Mouse (Mus musculus): ENCODE data around the gene Gm20422.

Gm20422 gene

DNA sequence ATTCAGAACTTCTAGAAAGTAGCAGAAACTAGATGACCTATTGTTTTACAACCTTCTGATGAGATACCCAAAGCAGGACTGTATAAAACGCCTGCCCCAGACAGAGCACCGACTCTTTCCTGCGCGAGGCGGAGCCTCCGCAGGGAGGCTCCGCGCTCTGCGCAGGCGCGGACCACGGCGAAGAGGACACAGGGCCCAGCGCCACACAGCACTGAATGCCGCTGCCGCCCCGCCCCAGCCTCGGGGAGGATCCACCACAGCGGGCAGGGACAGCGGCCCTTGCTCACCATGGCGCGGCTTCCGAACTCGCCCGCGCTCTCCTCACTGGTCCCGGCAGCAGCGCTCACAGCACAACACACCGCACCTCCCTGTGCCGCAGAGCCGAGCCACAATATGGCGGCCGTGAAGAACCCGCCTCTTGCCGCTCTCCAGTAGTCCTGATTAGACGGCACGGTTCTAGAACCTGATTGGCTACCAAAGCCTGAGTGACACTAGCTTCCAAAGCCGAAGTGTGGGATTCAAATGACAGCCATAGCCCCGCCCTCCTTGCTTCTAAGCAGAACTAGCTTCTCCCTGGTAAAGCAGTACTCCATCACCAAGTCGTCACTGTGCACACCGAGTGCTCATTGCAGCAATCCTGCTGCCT lies at the start of gene Gm20422:
TSS of gene Gm20422 (minus strand) at position 384 of the 646 bp plus-strand sequence.
- peak; percentile 95 for DNase-seq

GRCm38 (mm10) chr8:69822386-69823191 lies 47.9 kb upstream of the Gm20422 start, which contains the start of gene Lpar2:
Gene Lpar2 (plus strand): TSS chr8:69822429.
- peak; percentile 75 for DNase-seq

- DNase-seq = peak; percentile 55
Measured at GRCm38 (mm10) chr8:69821971-69822385, 47.3 kb upstream of the Gm20422 start.

DNA sequence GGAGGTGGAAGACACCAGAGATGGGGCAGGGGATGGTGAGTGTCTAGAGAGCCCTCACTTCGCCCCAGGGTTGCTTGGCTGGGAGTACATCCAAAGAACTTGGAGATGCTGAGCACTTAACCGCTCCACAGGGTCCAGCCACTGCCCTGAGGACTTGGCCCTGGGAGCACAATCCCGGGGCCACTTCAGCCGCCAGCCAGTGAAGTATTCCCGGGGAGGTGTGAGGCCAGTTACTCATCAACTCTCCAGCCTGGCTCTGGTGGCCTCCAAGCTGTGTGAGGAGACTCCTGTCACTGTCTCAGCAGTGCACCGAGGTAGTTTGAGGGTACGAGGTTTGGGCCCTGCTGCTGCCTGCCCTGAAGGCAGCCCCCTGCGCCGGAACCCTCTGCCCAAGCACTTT lies 45.8 kb upstream of the Gm20422 start:
- DNase-seq = peak; percentile 87

DNA sequence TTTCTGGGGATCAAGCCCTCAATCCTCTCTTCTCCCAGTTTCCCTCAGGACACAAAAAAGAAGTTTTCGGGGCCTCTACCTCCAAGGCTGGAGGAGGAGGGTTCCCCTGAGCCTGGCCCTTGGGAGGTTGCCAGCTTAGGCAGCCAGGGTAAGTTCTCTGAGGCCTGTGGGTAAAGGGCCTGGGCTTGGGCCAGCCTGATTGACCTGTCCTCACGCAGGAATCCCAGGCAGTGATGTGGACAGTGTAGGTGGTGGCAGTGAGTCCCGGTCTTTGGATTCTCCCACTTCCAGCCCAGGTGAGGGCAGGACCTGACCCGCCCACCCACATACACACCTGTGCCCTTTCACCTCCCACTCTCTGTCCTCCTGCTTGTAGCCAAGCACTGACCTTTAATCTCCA lies 40.7 kb upstream of the Gm20422 start:
- DNase-seq = peak; percentile 57

- no peak for DNase-seq
Measured at GRCm38 (mm10) chr8:69814881-69815280, 40.2 kb upstream of the Gm20422 start.

DNA sequence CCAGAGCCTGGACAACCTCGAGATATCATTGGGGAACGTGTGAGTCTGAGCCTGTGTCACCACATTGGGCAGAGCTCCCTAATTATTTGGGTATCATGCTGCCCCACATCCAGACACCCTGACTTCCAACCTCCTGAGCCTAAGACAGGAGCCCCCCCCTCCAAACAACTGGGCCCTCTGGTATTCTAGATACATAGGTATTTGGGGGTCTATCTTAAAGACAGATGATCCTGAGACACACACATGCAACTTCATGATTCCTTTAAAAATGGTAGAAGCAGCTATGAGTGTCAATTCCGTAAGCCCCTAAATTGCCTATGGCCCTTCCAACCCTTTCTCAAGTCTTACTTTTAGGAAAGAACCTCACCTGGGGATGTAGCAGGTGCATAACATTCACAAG lies 35.1 kb upstream of the Gm20422 start:
- DNase-seq = no peak

DNA sequence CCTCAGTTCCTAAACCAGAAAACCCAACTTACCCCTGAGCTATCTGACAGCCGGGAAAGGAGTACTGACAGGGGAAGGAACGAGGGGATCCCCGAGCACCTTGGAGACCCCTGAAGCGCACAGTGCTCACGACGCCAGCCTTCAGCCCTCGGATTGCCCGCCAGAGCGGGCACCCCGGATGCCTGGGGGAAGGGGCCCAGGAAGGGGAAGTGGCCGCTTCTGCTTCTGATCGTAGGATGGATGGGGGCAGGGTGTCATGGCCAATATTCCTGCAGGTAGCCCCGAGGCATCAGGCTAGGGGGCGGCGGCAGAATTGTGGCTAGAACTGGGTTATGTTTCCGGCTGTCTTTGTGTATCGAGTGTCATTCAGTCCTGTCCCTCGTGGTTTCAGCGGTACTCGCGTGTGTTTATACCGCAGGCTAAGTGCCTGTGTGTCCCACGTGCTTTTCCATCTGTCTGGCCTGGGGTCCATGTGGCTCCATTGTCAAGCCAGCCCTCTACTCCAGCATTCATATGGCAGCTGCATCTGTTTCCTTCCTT lies 34.2 kb upstream of the Gm20422 start:
- DNase-seq = no peak

DNA sequence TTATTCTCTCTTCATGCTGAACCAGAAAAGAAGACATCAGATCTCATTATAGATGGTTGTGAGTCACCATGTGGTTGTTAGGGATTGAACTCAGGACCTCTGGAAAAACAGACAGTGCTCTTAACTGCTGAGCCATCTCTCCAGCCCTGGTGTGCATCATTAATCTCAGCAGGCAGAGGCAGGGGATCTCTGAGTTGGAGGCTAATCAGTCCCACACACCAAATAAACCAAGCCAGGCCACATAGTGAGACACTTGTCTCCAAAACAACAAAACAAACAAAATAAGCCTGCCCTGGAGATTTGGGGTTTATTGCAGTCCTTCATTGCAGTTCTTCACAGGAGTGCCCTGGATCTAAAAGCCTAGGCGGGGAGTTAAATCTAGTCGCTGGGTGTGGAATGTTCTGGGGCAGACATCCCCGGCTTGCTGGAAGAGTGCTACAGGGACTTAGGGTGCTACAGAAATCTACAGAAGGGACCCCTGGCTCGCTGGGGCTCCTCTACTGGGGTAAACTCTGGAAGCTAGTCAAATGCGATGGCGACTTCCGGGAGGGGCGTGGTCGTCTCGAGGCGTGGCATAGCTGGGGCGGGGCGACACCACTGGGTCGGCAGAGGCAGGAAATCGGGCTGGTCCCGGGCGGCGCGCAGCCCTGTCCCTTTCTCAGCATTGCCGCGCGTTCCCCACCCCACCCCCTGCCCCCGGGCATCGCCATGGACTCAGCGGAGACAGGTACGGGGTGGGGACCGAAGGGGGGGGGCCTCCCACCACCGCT lies 33.6 kb upstream of the Gm20422 start, which contains the start of gene Gmip:
TSS of gene Gmip (plus strand) at position 586 of the 770 bp plus-strand sequence.
- DNase-seq = peak; percentile 74

- DNase-seq = no peak
Measured at GRCm38 (mm10) chr8:69807236-69807635, 32.5 kb upstream of the Gm20422 start.

GRCm38 (mm10) chr8:69805491-69805890 lies 30.8 kb upstream of the Gm20422 start:
- DNase-seq = peak; percentile 2

GRCm38 (mm10) chr8:69805086-69805485 lies 30.4 kb upstream of the Gm20422 start:
- peak; percentile 1 for DNase-seq

GRCm38 (mm10) chr8:69804537-69804936 lies 29.9 kb upstream of the Gm20422 start:
- no peak for DNase-seq

DNA sequence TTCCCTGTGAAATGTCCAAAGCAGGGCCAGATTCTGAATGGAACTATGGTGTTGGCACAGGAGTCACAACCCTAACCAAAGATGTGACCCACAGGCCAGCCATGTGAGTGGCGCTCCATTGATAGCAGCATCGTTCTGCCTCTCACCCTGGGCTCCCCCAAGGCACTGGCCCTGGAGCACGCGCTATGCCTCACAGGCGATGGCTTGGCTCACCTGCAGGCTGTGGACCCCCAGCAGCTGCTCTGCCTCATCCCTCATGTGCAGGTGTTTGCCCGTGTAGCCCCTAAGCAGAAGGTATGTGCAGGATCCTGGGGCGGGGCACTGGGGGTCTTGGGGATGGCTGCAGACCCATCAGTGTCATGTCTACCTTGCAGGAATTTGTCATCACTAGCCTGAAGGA lies 28.7 kb upstream of the Gm20422 start:
- peak; percentile 1 for DNase-seq

- no peak for DNase-seq
Measured at GRCm38 (mm10) chr8:69802216-69802615, 27.5 kb upstream of the Gm20422 start.

- peak; percentile 1 for DNase-seq
Measured at GRCm38 (mm10) chr8:69801796-69802195, 27.1 kb upstream of the Gm20422 start.

DNA sequence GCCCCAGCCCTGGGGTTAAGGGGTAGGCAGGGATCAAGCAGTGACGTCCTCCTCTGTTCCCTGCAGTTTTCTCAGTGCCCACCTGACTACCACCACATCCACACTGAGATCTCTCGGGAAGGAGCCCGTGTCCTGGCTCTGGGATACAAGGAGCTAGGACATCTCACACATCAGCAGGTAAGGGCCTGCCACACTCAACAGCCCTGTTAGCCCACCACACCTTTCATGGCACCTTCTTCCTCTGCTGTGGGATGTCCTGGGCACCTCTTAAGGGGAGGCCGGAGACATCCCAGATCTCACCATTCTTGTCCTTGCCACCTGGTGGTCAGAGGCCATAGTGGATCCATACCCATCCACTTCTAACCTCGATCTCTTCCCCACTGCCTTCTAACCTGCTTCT lies 25.3 kb upstream of the Gm20422 start:
- peak; percentile 1 for DNase-seq

DNA sequence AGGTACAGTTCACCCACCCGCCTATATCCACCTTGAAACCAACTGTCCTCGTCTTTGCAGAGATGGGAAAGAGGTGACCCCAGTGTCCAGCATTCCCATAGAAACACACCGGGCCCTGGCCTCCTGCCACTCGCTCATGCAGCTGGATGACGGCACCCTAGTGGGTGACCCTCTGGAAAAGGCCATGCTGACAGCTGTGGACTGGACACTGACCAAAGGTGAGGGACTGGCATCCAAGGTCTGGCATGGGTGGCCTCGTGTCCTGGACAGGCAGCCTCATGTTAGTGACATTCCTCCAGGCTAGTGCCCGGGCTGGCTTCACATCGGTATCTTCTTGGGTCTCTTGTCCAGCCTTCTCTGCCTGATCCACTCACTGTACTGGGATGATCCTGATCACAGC lies 24.6 kb upstream of the Gm20422 start:
- DNase-seq = peak; percentile 1

DNA sequence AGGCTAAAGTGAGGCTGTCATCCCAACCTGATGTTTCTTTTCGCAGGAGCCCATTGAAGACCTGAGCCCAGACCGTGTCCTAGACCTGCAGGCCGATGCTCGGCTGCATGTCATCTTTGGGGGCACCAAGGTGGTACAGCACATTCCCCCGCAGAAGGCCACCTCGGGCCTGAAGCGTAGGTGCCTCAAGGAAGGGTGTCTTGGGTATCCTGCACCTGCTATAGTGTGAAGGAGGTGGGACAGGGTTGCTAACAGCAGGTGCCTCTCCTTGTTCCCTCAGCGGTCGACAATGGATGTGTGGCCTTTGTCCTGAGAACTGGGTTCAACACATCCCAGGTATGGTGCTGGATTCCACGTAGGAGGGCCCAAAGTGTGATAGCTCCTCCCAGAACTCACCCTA lies 23.0 kb upstream of the Gm20422 start:
- peak; percentile 1 for DNase-seq

GRCm38 (mm10) chr8:69796721-69797345 lies 22.1 kb upstream of the Gm20422 start:
- peak; percentile 1 for DNase-seq

GRCm38 (mm10) chr8:69794901-69795300 lies 20.2 kb upstream of the Gm20422 start:
- DNase-seq = peak; percentile 1

- peak; percentile 1 for DNase-seq
Measured at GRCm38 (mm10) chr8:69794096-69794495, 19.4 kb upstream of the Gm20422 start.

GRCm38 (mm10) chr8:69793666-69794065 lies 19.0 kb upstream of the Gm20422 start:
- peak; percentile 2 for DNase-seq
